Mouse (Mus musculus) lung, embryonic 14.5 days (tissue): ENCODE results near the gene Crybg3. TPM values are rescaled to one million over a fixed set of nuclear protein-coding genes. Genes with fewer than 3 reads are reported as not detected.
"Not testable (repeated sequence)": the region's sequence is repeated elsewhere in the genome, so short reads cannot be mapped to it uniquely, and the experiment has no call there.

ENCODE experiments used
- ATAC-seq: fragments of 200-750 bp; cut with Nextera tagmentation; 2 replicates; pipeline ENCODE4 v1.8.0; 2017; ENCODE audit warnings: mild to moderate bottlenecking, moderate TSS enrichment, moderate library complexity; ENCODE audit not compliant: insufficient read depth
- DNase-seq: peaks from one replicate; pipeline ENCODE4 v3.0.0-alpha.2; 2015
- H3K27ac ChIP-seq: fragments of 300-500 bp; sonication (generic); 2 replicates; pipeline ENCODE4 v1.5.1; 2014; ENCODE audit warnings: low read depth, mild to moderate bottlenecking, moderate library complexity
- H3K27me3 ChIP-seq: fragments of 300-500 bp; sonication (generic); 2 replicates; pipeline ENCODE4 v1.6.1; 2014; ENCODE audit warnings: low read length, control low read depth; ENCODE audit not compliant: insufficient read depth
- H3K36me3 ChIP-seq: fragments of 300-500 bp; sonication (generic); 2 replicates; pipeline ENCODE4 v1.6.1; 2014; ENCODE audit warnings: control low read depth; ENCODE audit not compliant: insufficient read depth
- H3K4me1 ChIP-seq: fragments of 300-500 bp; sonication (generic); 2 replicates; pipeline ENCODE4 v1.6.1; 2014; ENCODE audit warnings: antibody characterized with exemption, control low read depth; ENCODE audit not compliant: insufficient read depth
- H3K4me2 ChIP-seq: fragments of 300-500 bp; sonication (generic); 2 replicates; pipeline ENCODE4 v1.6.1; 2014; ENCODE audit warnings: mild to moderate bottlenecking
- H3K4me3 ChIP-seq: fragments of 300-500 bp; sonication (generic); 2 replicates; pipeline ENCODE4 v1.5.1; 2014; ENCODE audit warnings: low read depth, low read length
- H3K9ac ChIP-seq: fragments of 300-500 bp; sonication (generic); 2 replicates; pipeline ENCODE4 v1.6.1; 2014
- H3K9me3 ChIP-seq: fragments of 300-500 bp; sonication (generic); 2 replicates; pipeline ENCODE4 v1.6.1; 2016; ENCODE audit warnings: low read depth, low read length, control low read depth
- CTCF ChIP-seq: IDR thresholded peaks from 2 replicates; pipeline ENCODE4 v1.5.1; 2016; ENCODE audit warnings: antibody characterized with exemption, low read depth
- WGBS: fragments of 180-500 bp; shearing (Covaris S2); extraction: QIAGEN DNeasy Blood & Tissue Kit; methylation state at CpG from one replicate; pipeline ENCODE4 v1.1.7; 2014; 5-methylcytosine and 5-hydroxymethylcytosine counted together
- polyA plus RNA-seq: library from polyadenylated mRNA; unstranded; fragments of >200 nt; fragmentation: Nextera tagmentation; extraction: Ambion mirVana; gene quantifications from 2 replicates; pipeline ENCODE4 v1.2.1, GENCODE M21; 2014

Gene Crybg3
- polyA plus RNA-seq, 1 experiment from 2014 or later, result 9.7 TPM

DNA sequence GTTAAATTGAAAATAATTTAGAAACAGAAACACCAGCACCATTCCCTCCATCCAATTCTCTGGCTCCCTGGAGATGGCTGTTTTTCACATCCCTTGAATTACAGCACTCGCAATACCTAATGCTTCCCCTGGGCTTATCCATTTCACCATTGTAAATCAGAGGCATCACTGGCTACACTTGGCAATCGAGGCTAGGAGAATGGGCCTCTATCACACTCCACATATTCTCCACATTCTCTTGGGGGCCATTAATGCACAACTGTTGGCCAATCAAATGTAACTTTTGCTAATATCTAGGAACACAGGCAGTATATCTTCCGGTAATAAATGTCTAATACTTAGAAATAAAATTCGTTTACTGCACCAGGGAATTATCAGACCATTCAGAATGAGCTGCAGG is 137.2 kb downstream of the Crybg3 start:
- Histone ChIP-seq H3K4me2 (no peak overlapping the region), H3K4me3 (no peak overlapping the region), H3K4me1 (no peaks in the 10 kb centered on the region), H3K27ac (no peak overlapping the region), H3K9ac (no peak overlapping the region), H3K27me3 (no peaks in the 10 kb centered on the region), H3K36me3 (no peaks in the 10 kb centered on the region), H3K9me3 (no peaks in the 10 kb centered on the region)
- ATAC-seq (no peak), DNase-seq (no peak)
- no peak for TF ChIP-seq CTCF
- 75% methylated on average over 4 of the region's 4 CpGs for WGBS

DNA sequence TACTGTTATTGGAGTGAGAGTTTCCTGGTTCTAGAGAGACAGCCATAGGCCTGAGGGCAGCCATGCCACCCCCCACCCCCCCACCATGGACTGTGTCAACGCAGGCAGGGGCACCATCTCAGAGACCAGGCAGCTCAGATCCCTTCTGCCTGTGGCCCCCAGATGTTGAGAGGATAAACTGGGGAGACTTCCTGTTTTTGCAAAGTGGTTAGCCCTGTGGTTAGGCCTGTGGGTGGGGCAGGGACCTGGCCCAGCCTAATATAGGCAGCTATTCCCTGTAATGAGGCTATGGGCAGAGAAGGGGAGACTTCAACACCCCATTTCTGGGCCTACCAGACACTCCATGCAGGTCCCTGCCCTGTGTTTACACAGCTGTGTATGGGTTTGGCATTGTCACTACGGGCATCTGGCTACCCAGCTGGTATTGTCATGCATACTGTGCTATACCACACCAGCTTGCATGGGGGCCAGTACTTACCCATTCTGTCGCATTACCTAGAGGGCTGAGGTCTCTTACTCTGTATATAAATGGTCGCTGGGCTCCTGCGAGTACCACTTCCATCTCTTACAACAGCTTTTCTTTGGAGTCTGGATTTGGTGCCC is 141.4 kb downstream of the Crybg3 start:
- not testable (repeated sequence) for H3K36me3 ChIP-seq, DNase-seq, H3K4me1 ChIP-seq, H3K27me3 ChIP-seq, H3K4me2 ChIP-seq, H3K27ac ChIP-seq, ATAC-seq, H3K9ac ChIP-seq, H3K9me3 ChIP-seq, H3K4me3 ChIP-seq
- 74% methylated on average over 5 of the region's 5 CpGs for WGBS

DNA sequence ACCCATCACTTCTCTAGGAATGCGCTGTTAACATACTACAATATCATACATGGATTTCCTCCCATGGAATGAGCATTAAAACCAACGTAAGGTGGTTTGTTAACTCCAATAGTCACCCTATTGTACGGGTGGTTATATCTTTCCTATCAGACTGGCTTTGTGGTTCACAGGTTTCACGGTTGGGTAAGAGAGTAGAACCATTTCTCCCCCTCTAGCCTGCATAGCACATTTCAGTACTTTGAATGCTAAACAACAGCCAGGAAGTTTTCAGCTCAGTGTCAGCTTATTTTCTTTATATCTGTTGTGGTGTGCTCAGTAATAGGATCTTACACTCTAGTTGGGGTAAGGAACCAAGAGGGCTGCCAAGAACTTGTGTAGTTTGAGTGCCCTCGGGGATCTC is 149.0 kb downstream of the Crybg3 start:
- no peak overlapping the region for H3K9ac ChIP-seq
- H3K27ac ChIP-seq, result no peak overlapping the region
- H3K27me3 ChIP-seq, result no peaks in the 10 kb centered on the region
- H3K36me3 ChIP-seq, result no peaks in the 10 kb centered on the region
- H3K4me3 ChIP-seq, result no peak overlapping the region
- no peak overlapping the region for H3K4me2 ChIP-seq
- ATAC-seq, result no peak
- DNase-seq, result no peak
- H3K4me1 ChIP-seq, result no peaks in the 10 kb centered on the region
- 87% methylated on average over 5 of the region's 5 CpGs for WGBS
- no peak for TF ChIP-seq CTCF
- H3K9me3 ChIP-seq, result no peaks in the 10 kb centered on the region

DNA sequence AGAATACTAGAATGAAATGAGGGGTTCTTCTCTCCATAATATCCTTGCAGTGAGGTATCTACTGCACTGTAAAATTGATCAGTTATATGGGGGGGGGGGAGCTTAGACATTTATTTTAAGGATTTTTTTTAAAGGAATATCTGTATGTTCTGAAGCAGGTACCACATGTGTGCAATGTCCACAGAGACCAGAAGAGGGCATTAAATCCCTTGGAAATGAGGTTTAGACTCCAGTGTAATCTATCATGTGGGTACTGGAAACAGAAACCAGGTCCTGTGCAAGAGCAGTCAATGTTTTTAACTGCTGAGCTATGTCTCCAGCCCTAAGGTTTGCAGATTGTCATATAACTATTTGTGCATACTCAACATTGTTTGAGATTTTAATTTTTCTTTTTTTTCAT is 151.7 kb downstream of the Crybg3 start:
- H3K4me1 ChIP-seq, result no peaks in the 10 kb centered on the region
- H3K27me3 ChIP-seq, result no peaks in the 10 kb centered on the region
- no peaks in the 10 kb centered on the region for H3K9me3 ChIP-seq
- H3K36me3 ChIP-seq, result no peaks in the 10 kb centered on the region
- H3K4me3 ChIP-seq, result no peak overlapping the region
- no peak for TF ChIP-seq CTCF
- no peak overlapping the region for H3K4me2 ChIP-seq
- ATAC-seq (no peak), DNase-seq (no peak)
- no peak overlapping the region for H3K9ac ChIP-seq
- no peak overlapping the region for H3K27ac ChIP-seq

DNA sequence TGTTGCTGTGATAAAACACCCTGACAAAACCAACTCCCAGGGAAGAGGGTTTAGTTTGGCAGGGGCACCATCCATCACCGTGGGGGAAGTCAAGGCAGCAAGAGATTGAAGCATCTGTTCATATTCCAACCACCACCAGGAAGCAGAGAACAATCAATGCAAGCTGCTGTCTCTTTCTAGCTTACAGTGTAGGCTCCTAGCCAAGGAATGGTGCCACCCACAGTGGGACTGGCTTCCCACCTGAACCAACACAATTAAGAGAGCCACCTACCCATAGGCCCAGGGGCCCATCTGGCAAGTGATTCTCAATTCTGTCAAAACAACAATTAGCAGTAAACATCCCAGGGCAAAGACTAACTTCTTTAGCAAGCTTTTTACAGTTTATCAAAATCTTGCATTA is 152.6 kb downstream of the Crybg3 start:
- no peak for DNase-seq
- WGBS, result 88% methylated on average over 1 of the region's 1 CpGs
- Histone ChIP-seq H3K27ac (no peak overlapping the region), H3K4me1 (no peaks in the 10 kb centered on the region), H3K4me3 (no peak overlapping the region), H3K4me2 (no peak overlapping the region), H3K27me3 (no peaks in the 10 kb centered on the region), H3K36me3 (no peaks in the 10 kb centered on the region), H3K9me3 (no peaks in the 10 kb centered on the region), H3K9ac (no peak overlapping the region)
- TF ChIP-seq CTCF, result no peak
- ATAC-seq, result no peak

DNA sequence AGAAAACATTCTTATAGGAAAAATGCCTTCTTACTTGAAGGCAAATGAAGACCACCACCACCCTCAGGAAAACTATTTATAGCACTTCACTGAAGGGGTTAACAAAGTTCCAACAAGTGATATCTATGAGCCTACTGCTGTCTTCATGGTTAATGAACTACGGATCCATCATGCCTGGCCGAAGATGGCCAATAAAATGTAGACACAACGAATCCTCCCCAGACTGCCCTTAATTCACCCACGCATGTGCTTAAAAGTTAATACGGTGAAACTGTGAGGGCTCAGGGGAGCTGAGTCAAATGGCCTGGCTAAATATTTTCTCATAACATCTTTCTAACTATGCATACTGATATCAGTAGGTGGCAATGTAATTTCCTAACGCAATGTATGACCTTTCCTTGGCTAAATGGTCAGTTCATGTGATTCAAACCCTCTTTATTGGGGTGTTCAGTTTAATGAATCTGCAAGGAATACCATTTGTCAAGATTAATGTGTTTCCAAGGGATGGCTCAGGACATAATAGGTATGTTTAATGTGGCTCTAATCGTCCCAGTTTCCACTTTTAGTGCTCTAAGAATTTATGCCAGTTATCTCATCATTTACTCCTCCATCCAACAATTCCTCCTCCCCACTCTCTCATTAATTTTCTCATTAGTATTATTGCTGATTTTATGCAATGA is 155.8 kb downstream of the Crybg3 start:
- Histone ChIP-seq H3K9me3 (no peaks in the 10 kb centered on the region), H3K4me3 (no peak overlapping the region), H3K4me2 (no peak overlapping the region), H3K27me3 (no peaks in the 10 kb centered on the region), H3K9ac (no peak overlapping the region), H3K4me1 (no peaks in the 10 kb centered on the region), H3K36me3 (no peaks in the 10 kb centered on the region), H3K27ac (no peak overlapping the region)
- ATAC-seq (no peak), DNase-seq (no peak)
- 84% methylated on average over 7 of the region's 7 CpGs for WGBS
- no peak for TF ChIP-seq CTCF

Other genes starting within 250 kb of the Crybg3 start
- not detected in 2 replicates for gene Olfr209, start 237.0 kb downstream of the Crybg3 start, polyA plus RNA-seq
- not detected in 2 replicates for gene Gabrr3, start 193.6 kb downstream of the Crybg3 start, polyA plus RNA-seq
- gene Riox2, start 129.2 kb downstream of the Crybg3 start, polyA plus RNA-seq, result 31.6 and 34.7 TPM in 2 replicates
- gene Arl6, start 38.4 kb upstream of the Crybg3 start, polyA plus RNA-seq, result 36.2 TPM in 2 replicates